Mouse (Mus musculus) stomach, postnatal 0 days (tissue): ENCODE measurements around the gene Topaz1. TPM values are rescaled to one million over a fixed set of nuclear protein-coding genes. Genes with fewer than 3 reads are reported as not detected.

ENCODE experiments used
- ATAC-seq: fragments of 200-750 bp; cut with Nextera tagmentation; 2 replicates; pipeline ENCODE4 v1.8.0; 2017; ENCODE audit not compliant: low FRiP score, low TSS enrichment
- DNase-seq: peaks from one replicate; pipeline ENCODE4 v3.0.0-alpha.2; 2016; ENCODE audit warnings: low spot score
- H3K27ac ChIP-seq: fragments of 300-500 bp; sonication (generic); replicated peaks from 2 replicates; pipeline ENCODE4 v1.5.1; 2014; ENCODE audit warnings: mild to moderate bottlenecking, control low read depth
- H3K27me3 ChIP-seq: fragments of 300-500 bp; sonication (generic); 2 replicates; pipeline ENCODE4 v1.6.1; 2014; ENCODE audit warnings: low read length; ENCODE audit not compliant: control insufficient read depth, insufficient read depth
- H3K36me3 ChIP-seq: fragments of 300-500 bp; sonication (generic); 2 replicates; pipeline ENCODE4 v1.6.1; 2014; ENCODE audit warnings: low read length, mixed read lengths; ENCODE audit not compliant: control insufficient read depth, insufficient read depth
- H3K4me1 ChIP-seq: fragments of 300-500 bp; sonication (generic); replicated peaks from 2 replicates; pipeline ENCODE4 v1.6.1; 2014; ENCODE audit warnings: antibody characterized with exemption; ENCODE audit not compliant: control insufficient read depth, insufficient read depth
- H3K4me2 ChIP-seq: fragments of 300-500 bp; sonication (generic); replicated peaks from 2 replicates; pipeline ENCODE4 v1.6.1; 2014; ENCODE audit warnings: low read depth, mild to moderate bottlenecking, control low read depth, moderate library complexity
- H3K4me3 ChIP-seq: fragments of 300-500 bp; sonication (generic); 2 replicates; pipeline ENCODE4 v1.5.1; 2014; ENCODE audit warnings: low read depth, low read length, control low read depth
- H3K9ac ChIP-seq: fragments of 300-500 bp; sonication (generic); 2 replicates; pipeline ENCODE4 v1.6.1; 2014; ENCODE audit warnings: mild to moderate bottlenecking, low read length, control low read depth, mixed read lengths
- H3K9me3 ChIP-seq: fragments of 300-500 bp; sonication (generic); 2 replicates; pipeline ENCODE4 v1.6.1; 2016; ENCODE audit warnings: low read length; ENCODE audit not compliant: control insufficient read depth
- CTCF ChIP-seq: IDR thresholded peaks from 2 replicates; pipeline ENCODE4 v1.5.1; 2016; ENCODE audit warnings: antibody characterized with exemption, low read depth, mild to moderate bottlenecking, moderate library complexity
- EP300 ChIP-seq: optimal IDR thresholded peaks from 2 replicates; pipeline ENCODE3; 2016; ENCODE audit warnings: antibody characterized with exemption
- WGBS: fragments of 180-500 bp; shearing (Covaris S2); extraction: QIAGEN DNeasy Blood & Tissue Kit; methylation state at CpG from one replicate; pipeline ENCODE4 v1.1.7; 2014; 5-methylcytosine and 5-hydroxymethylcytosine counted together
- polyA plus RNA-seq: library from polyadenylated mRNA; unstranded; fragments of >200 nt; fragmentation: Nextera tagmentation; extraction: Ambion mirVana; gene quantifications from 2 replicates; pipeline ENCODE4 v1.2.1, GENCODE M21; 2015

The Topaz1 gene
- polyA plus RNA-seq, 1 experiment from 2014 or later: not detected

- TF ChIP-seq CTCF (no peak), EP300 (no peak)
- Histone ChIP-seq H3K27ac (peak within 1 kb of the TSS; percentile 82), H3K4me1 (no peaks in the 10 kb centered on the region), H3K9me3 (no peaks in the 10 kb centered on the region), H3K27me3 (no peaks in the 10 kb centered on the region), H3K36me3 (no peaks in the 10 kb centered on the region; the same call in 1 of the 2 replicates), H3K4me3 (peak within 1 kb of the TSS; percentile 57), H3K9ac (peak within 1 kb of the TSS; percentile 78), H3K4me2 (peak within 1 kb of the TSS; percentile 87)
- DNase-seq (peak; percentile 93), ATAC-seq (peak; percentile 98)
- 5% methylated on average over 42 of the region's 42 CpGs for WGBS
Observed at GRCm38 (mm10) chr9:122805053-122805844, 58.1 kb downstream of the Topaz1 start, which contains the start of gene Tcaim. TSS of gene Tcaim (plus strand) at chr9:122805539.

- H3K4me3 ChIP-seq: peak overlapping the region; percentile 57
- WGBS: 7% methylated on average over 10 of the region's 10 CpGs
- H3K9ac ChIP-seq: peak overlapping the region; percentile 78
- no peaks in the 10 kb centered on the region for H3K4me1 ChIP-seq
- H3K9me3 ChIP-seq: no peaks in the 10 kb centered on the region
- H3K36me3 ChIP-seq: no peaks in the 10 kb centered on the region; the same call in 1 of the 2 replicates
- DNase-seq (no peak), ATAC-seq (no peak; the same call in 1 of the 2 replicates)
- peak overlapping the region; percentile 87 for H3K4me2 ChIP-seq
- peak overlapping the region; percentile 82 for H3K27ac ChIP-seq
- no peak for TF ChIP-seq EP300
- TF ChIP-seq CTCF: no peak
- H3K27me3 ChIP-seq: no peaks in the 10 kb centered on the region
Observed at GRCm38 (mm10) chr9:122805845-122806341, 58.7 kb downstream of the Topaz1 start.

- no peaks in the 10 kb centered on the region; the same call in 1 of the 2 replicates for H3K36me3 ChIP-seq
- ATAC-seq: no peak
- H3K27ac ChIP-seq: no peak overlapping the region
- H3K4me3 ChIP-seq: no peak overlapping the region
- H3K4me2 ChIP-seq: no peak overlapping the region
- H3K27me3 ChIP-seq: no peaks in the 10 kb centered on the region
- WGBS: 97% methylated on average over 2 of the region's 2 CpGs
- no peak overlapping the region for H3K9ac ChIP-seq
- H3K4me1 ChIP-seq: no peaks in the 10 kb centered on the region
- TF ChIP-seq CTCF: no peak
- TF ChIP-seq EP300: no peak
- no peaks in the 10 kb centered on the region for H3K9me3 ChIP-seq
- no peak for DNase-seq
Observed at GRCm38 (mm10) chr9:122807186-122807585, 60.0 kb downstream of the Topaz1 start.

GRCm38 (mm10) chr9:122810212-122810611 is 63.1 kb downstream of the Topaz1 start:
- Histone ChIP-seq H3K4me3 (no peak overlapping the region), H3K9me3 (no peaks in the 10 kb centered on the region), H3K27ac (no peak overlapping the region), H3K4me1 (no peaks in the 10 kb centered on the region), H3K27me3 (no peaks in the 10 kb centered on the region), H3K9ac (no peak overlapping the region), H3K36me3 (no peaks in the 10 kb centered on the region; the same call in 1 of the 2 replicates), H3K4me2 (no peak overlapping the region)
- DNase-seq (no peak), ATAC-seq (no peak)
- no peak for TF ChIP-seq EP300
- TF ChIP-seq CTCF: no peak
- 82% methylated on average over 3 of the region's 3 CpGs for WGBS

GRCm38 (mm10) chr9:122812386-122812785 is 65.2 kb downstream of the Topaz1 start:
- H3K4me3 ChIP-seq: no peak overlapping the region
- H3K27ac ChIP-seq: no peak overlapping the region
- H3K9me3 ChIP-seq: no peaks in the 10 kb centered on the region
- H3K27me3 ChIP-seq: no peaks in the 10 kb centered on the region
- ATAC-seq (no peak), DNase-seq (no peak)
- H3K36me3 ChIP-seq: no peaks in the 10 kb centered on the region; the same call in 1 of the 2 replicates
- no peak for TF ChIP-seq EP300
- no peak for TF ChIP-seq CTCF
- H3K4me1 ChIP-seq: no peaks in the 10 kb centered on the region
- WGBS: 81% methylated on average over 5 of the region's 5 CpGs
- no peak overlapping the region for H3K9ac ChIP-seq
- no peak overlapping the region for H3K4me2 ChIP-seq

GRCm38 (mm10) chr9:122814775-122815174 is 67.6 kb downstream of the Topaz1 start:
- no peak overlapping the region for H3K4me3 ChIP-seq
- WGBS: 96% methylated on average over 2 of the region's 2 CpGs
- ATAC-seq (no peak), DNase-seq (no peak)
- H3K4me2 ChIP-seq: no peak overlapping the region
- no peaks in the 10 kb centered on the region for H3K9me3 ChIP-seq
- no peaks in the 10 kb centered on the region for H3K4me1 ChIP-seq
- no peak overlapping the region for H3K9ac ChIP-seq
- TF ChIP-seq CTCF (no peak), EP300 (no peak)
- no peaks in the 10 kb centered on the region for H3K27me3 ChIP-seq
- no peaks in the 10 kb centered on the region for H3K36me3 ChIP-seq
- H3K27ac ChIP-seq: no peak overlapping the region
